Mouse (Mus musculus) embryonic fibroblast, embryonic 13.5 days (primary cell): Measurements from ENCODE around the gene Rgs4.

Experiments
- CTCF ChIP-seq: IDR thresholded peaks from 2 replicates; pipeline ENCODE4 v1.5.1; 2011; ENCODE audit warnings: mild to moderate bottlenecking, control low read depth, low read length, moderate library complexity, borderline replicate concordance; ENCODE audit not compliant: insufficient read depth
- POLR2A ChIP-seq: IDR thresholded peaks from 2 replicates; pipeline ENCODE4 v1.6.1; 2011; ENCODE audit warnings: low read depth, mild to moderate bottlenecking, control low read depth, low read length, moderate library complexity

DNA sequence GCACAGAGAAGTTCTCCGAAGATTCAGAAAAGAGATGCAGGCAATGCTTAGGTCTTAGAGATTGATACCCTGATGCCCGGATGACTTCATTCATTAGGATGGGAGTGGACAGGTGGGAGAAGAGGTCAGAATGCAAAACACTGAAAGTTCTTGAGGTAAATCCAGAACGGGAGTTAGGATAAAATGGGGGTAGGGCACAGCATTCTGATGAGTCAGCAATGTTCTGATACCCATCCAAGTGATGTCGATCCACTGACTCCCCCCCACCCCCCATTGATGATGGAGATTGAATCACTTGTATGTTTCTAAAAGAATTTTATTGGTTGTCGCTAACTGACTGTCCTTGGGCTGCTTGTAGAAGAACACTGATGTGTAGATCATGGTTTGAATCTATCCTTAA lies 45.0 kb upstream of the Rgs4 start:
- TF ChIP-seq CTCF, result no peak
- TF ChIP-seq POLR2A, result no peak
